Mouse (Mus musculus): ENCODE results near the gene Sae1. TPM values are rescaled to one million over a fixed set of nuclear protein-coding genes. Genes with fewer than 3 reads are reported as not detected.
A peak's percentile ranks its signal among the peaks of the same experiment; 100 is the strongest.
"Not testable (repeated sequence)": the region's sequence is repeated elsewhere in the genome, so short reads cannot be mapped to it uniquely, and the experiment has no call there.

The Sae1 gene
- polyA plus RNA-seq, 1 experiment from 2014 or later, result 290 TPM

- peak overlapping the region; percentile 63 for H3K9ac ChIP-seq (replicated peaks)
- WGBS, result 1% methylated on average over 48 of the region's 49 CpGs
- H3K4me1 ChIP-seq, result peaks cover 54% of the 10 kb centered on the region
- ATAC-seq (replicated peaks), result no peak
- H3K27me3 ChIP-seq, result peaks cover 11% of the 10 kb centered on the region
- H3K27ac ChIP-seq (replicated peaks), result peak overlapping the region; percentile 80; the same call in 1 of the 2 replicates
- H3K36me3 ChIP-seq, result no peaks in the 10 kb centered on the region
- H3K9me3 ChIP-seq, result no peaks in the 10 kb centered on the region
- peak overlapping the region; percentile 82 for H3K4me2 ChIP-seq (replicated peaks)
- peak overlapping the region; percentile 50 for H3K4me3 ChIP-seq
Observed at GRCm38 (mm10) chr7:16312011-16312671, 75.5 kb downstream of the Sae1 start.

DNA sequence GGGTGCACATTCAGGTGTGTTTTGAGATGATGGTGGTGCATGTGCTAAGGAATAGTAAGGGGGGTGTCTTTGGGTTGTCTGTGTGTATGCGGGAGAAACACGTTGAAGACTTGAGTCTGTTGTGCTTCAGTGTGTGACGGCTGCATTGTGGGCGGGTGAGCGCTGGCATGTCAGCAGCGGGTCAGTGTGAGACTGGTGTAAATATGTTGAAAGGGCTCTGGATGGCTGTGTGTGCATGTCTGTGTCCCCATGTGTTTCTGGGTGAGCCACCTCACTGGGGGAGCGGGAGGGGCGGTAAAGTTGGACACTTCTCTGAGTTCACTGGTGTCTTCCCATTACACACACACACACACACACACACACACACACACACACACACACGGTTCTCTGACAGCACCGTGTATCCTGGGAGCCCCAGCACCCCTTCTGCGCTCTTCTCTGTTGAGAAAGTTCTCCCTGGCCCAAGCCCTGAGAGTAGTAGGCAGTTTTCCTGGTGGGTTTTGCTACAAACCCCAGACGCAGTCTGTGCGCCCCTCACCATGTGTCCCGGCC is 76.1 kb downstream of the Sae1 start:
- Histone ChIP-seq H3K9ac (replicated peaks) (peak overlapping the region; percentile 63), H3K4me2 (replicated peaks) (peak overlapping the region; percentile 82), H3K4me3 (peak overlapping the region; percentile 50), H3K27me3 (peaks cover 11% of the 10 kb centered on the region), H3K36me3 (no peaks in the 10 kb centered on the region), H3K4me1 (peaks cover 54% of the 10 kb centered on the region), H3K9me3 (no peaks in the 10 kb centered on the region), H3K27ac (replicated peaks) (peak overlapping the region; percentile 80)
- no peak for ATAC-seq (replicated peaks)
- 1% methylated on average over 14 of the region's 14 CpGs for WGBS

- Histone ChIP-seq H3K4me3 (peak overlapping the region; percentile 50), H3K27me3 (peaks cover 11% of the 10 kb centered on the region), H3K36me3 (no peaks in the 10 kb centered on the region), H3K4me1 (peaks cover 54% of the 10 kb centered on the region), H3K27ac (replicated peaks) (peak overlapping the region; percentile 57), H3K4me2 (replicated peaks) (peak overlapping the region; percentile 82), H3K9ac (replicated peaks) (peak overlapping the region; percentile 46), H3K9me3 (no peaks in the 10 kb centered on the region)
- 0% methylated on average over 30 of the region's 31 CpGs for WGBS
- peak; percentile 37 for ATAC-seq (replicated peaks)
Observed at GRCm38 (mm10) chr7:16310521-16311452, 76.8 kb downstream of the Sae1 start.

DNA sequence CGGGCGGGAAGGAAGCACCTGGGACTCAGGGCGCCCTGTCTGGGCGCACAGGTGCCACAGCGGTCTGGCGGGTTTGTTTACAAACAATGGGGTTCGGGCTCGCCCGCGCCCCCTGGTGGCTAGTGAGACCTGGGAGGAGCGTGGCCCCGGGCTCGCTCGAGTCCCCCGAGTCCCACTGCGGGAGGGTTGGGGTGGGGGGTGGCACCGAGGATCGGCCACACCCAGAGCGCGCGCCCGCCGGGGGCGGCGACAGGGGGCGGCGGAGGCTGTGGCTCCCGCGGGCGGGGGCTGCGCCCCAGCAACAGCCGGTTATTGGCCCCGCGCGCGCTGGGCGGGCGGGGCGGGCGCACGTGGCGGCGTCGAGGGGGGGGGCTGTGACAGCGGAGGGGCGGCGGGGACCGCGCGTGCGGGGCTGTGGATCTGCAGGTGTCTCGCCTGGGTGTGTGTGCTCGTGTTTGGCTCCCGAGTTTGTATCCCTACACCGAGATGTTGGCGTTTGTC is 77.5 kb downstream of the Sae1 start:
- Histone ChIP-seq H3K36me3 (no peaks in the 10 kb centered on the region), H3K9ac (replicated peaks) (peak overlapping the region; percentile 46), H3K27ac (replicated peaks) (peak overlapping the region; percentile 57), H3K9me3 (no peaks in the 10 kb centered on the region), H3K4me3 (peak overlapping the region; percentile 50), H3K4me1 (peaks cover 54% of the 10 kb centered on the region), H3K4me2 (replicated peaks) (peak overlapping the region; percentile 82), H3K27me3 (peaks cover 11% of the 10 kb centered on the region)
- WGBS, result under 1% methylated on average over 50 of the region's 56 CpGs
- ATAC-seq (replicated peaks), result peak; percentile 5; the same call in 1 of the 2 replicates

- H3K36me3 ChIP-seq, result no peaks in the 10 kb centered on the region
- H3K4me1 ChIP-seq, result peaks cover 53% of the 10 kb centered on the region
- 1% methylated on average over 55 of the region's 61 CpGs for WGBS
- H3K4me3 ChIP-seq, result peak overlapping the region; percentile 50
- peaks cover 11% of the 10 kb centered on the region for H3K27me3 ChIP-seq
- peak overlapping the region; percentile 82 for H3K4me2 ChIP-seq (replicated peaks)
- ATAC-seq (replicated peaks), result peak; percentile 27
- no peaks in the 10 kb centered on the region for H3K9me3 ChIP-seq
- peak overlapping the region; percentile 46 for H3K9ac ChIP-seq (replicated peaks)
- peak overlapping the region; percentile 57 for H3K27ac ChIP-seq (replicated peaks)
Observed at GRCm38 (mm10) chr7:16309318-16310019, 78.1 kb downstream of the Sae1 start.

DNA sequence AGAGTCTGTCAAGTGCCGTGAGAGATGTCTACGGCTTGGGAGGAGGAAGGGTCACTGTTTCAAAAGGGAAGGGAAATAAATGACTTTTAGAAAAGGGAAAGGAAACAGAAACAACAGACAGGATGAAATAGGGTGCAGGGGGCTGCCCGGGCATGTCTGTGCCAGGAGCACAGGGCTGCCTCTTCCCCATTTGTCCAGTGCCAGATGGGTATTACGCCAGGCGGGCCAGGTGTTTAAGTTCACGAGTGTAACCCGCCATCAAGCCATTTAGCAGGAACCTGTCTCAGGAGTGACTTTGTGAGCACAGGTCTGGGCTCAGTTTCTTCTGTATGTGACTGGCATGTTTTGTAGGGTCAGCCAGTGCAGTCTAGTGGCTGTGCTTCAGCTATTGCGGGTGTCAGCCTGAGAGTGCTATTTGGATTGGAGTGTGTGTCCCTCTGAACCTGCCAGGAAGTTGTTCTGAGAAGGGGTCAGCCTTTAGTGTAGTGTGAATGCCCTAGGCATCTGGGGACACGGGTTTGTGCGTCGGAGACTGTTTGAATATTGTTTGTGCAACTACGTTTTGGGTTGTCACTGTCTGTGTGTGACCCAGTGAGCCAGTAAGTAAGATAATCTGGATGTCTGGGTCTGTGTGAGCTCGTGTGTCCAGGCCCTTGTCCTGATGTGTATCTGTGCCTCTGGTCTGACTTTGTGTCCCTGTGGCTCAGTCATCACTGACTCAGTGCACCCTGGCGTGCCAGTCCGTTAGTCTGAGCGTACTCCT is 78.9 kb downstream of the Sae1 start:
- Histone ChIP-seq H3K4me1 (peaks cover 49% of the 10 kb centered on the region), H3K27ac (replicated peaks) (no peak overlapping the region), H3K9me3 (no peaks in the 10 kb centered on the region), H3K27me3 (peaks cover 11% of the 10 kb centered on the region), H3K4me2 (replicated peaks) (peak overlapping the region; percentile 82), H3K4me3 (peak overlapping the region; percentile 50), H3K9ac (replicated peaks) (peak overlapping the region; percentile 46), H3K36me3 (no peaks in the 10 kb centered on the region)
- peak; percentile 11 for ATAC-seq (replicated peaks)
- 43% methylated on average over 16 of the region's 16 CpGs for WGBS

DNA sequence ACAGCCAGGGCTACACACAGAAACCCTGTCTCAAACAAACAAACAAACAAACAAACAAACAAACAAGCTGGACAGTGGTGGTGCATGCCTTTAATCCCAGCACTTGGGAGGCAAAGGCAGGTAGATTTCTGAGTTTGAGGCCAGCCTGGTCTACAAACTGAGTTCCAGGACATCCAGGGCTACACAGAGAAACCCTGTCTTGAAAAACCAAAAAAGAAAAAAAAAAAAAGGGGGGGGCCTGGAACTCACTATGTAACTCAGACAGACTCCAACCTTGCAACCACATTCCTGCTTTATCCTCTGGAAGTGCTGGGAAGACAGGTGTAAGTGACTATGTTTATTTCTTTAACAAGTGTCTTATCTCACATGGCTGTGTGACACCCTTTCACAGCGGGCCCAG is 79.5 kb downstream of the Sae1 start, which contains the start of gene Bbc3:
Gene Bbc3 (plus strand): TSS at position 301 of the 400 bp plus-strand sequence.
- H3K36me3 ChIP-seq; H3K9me3 ChIP-seq; ATAC-seq (replicated peaks): not testable (repeated sequence)
- Histone ChIP-seq H3K27me3 (peaks cover 11% of the 10 kb centered on the region), H3K27ac (replicated peaks) (0 out of 2 replicates have a peak within 1 kb of the TSS, but pooled peaks have one; percentile 57), H3K4me2 (replicated peaks) (peak within 1 kb of the TSS; percentile 82), H3K9ac (replicated peaks) (peak within 1 kb of the TSS; percentile 46), H3K4me1 (peaks cover 44% of the 10 kb centered on the region), H3K4me3 (peak within 1 kb of the TSS; percentile 50)
- WGBS, result 88% methylated on average over 1 of the region's 1 CpGs

GRCm38 (mm10) chr7:16307141-16307540 is 80.5 kb downstream of the Sae1 start:
- not testable (repeated sequence) for H3K27ac ChIP-seq (replicated peaks); H3K36me3 ChIP-seq; H3K9me3 ChIP-seq; H3K4me3 ChIP-seq; H3K9ac ChIP-seq (replicated peaks); H3K4me2 ChIP-seq (replicated peaks); ATAC-seq (replicated peaks); H3K27me3 ChIP-seq
- H3K4me1 ChIP-seq, result peaks cover 34% of the 10 kb centered on the region
- WGBS, result 77% methylated on average over 6 of the region's 6 CpGs

- Histone ChIP-seq H3K9ac (replicated peaks) (peak overlapping the region; percentile 56), H3K27me3 (no peaks in the 10 kb centered on the region), H3K4me3 (peak overlapping the region; percentile 53), H3K27ac (replicated peaks) (peak overlapping the region; percentile 56), H3K36me3 (no peaks in the 10 kb centered on the region), H3K4me2 (replicated peaks) (peak overlapping the region; percentile 93), H3K4me1 (peaks cover 37% of the 10 kb centered on the region), H3K9me3 (no peaks in the 10 kb centered on the region)
- ATAC-seq (replicated peaks), result peak; percentile 94
- under 1% methylated on average over 52 of the region's 52 CpGs for WGBS
Observed at GRCm38 (mm10) chr7:16299419-16300035, 88.1 kb downstream of the Sae1 start.

DNA sequence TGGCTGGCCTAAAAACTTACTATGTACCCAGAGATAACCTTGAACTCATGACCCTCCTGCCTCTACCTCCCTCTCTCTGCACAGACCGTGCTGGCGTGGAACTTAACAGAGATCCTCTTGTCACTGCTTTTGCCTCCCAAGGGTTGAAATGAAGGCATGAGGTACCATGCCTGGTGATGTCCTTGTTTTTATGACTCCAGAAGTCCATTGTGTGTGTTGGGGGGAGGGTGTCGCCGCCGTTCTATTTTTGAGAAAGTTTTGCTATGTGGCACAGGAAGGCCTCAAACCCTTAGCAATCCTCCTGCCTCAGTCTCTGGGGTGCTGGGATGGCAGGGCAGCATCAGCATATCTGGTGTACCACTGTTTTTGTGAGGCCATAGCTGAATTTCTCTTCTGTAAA is 88.7 kb downstream of the Sae1 start:
- peak overlapping the region; percentile 56 for H3K27ac ChIP-seq (replicated peaks)

More for the DNA sequence above, 88.7 kb downstream of the Sae1 start:
- peak overlapping the region; percentile 53 for H3K4me3 ChIP-seq
- H3K9me3 ChIP-seq, result no peaks in the 10 kb centered on the region
- H3K36me3 ChIP-seq, result no peaks in the 10 kb centered on the region
- H3K4me2 ChIP-seq (replicated peaks), result peak overlapping the region; percentile 93
- peaks cover 37% of the 10 kb centered on the region for H3K4me1 ChIP-seq
- ATAC-seq (replicated peaks), result no peak
- 81% methylated on average over 5 of the region's 5 CpGs for WGBS
- H3K9ac ChIP-seq (replicated peaks), result no peak overlapping the region
- no peaks in the 10 kb centered on the region for H3K27me3 ChIP-seq

All from forebrain, embryonic 15.5 days (tissue).